Mouse (Mus musculus) limb, embryonic 15.5 days (tissue): ENCODE data around the gene Sptlc2. TPM values are rescaled to one million over a fixed set of nuclear protein-coding genes. Genes with fewer than 3 reads are reported as not detected.
A peak's percentile ranks its signal among the peaks of the same experiment; 100 is the strongest.
"Not testable (repeated sequence)": the region's sequence is repeated elsewhere in the genome, so short reads cannot be mapped to it uniquely, and the experiment has no call there.

Source experiments
- ATAC-seq: fragments of 200-750 bp; cut with Nextera tagmentation; 2 replicates; pipeline ENCODE4 v1.8.0; 2017; ENCODE audit warnings: low read depth, moderate TSS enrichment; ENCODE audit not compliant: insufficient number of reproducible peaks, low FRiP score, low TSS enrichment
- H3K27ac ChIP-seq: fragments of 300-500 bp; sonication (generic); 2 replicates; pipeline ENCODE4 v1.5.1; 2015; ENCODE audit warnings: moderate library complexity, mild to moderate bottlenecking, inconsistent platforms
- H3K27me3 ChIP-seq: fragments of 300-500 bp; sonication (generic); 2 replicates; pipeline ENCODE4 v1.6.1; 2015; ENCODE audit warnings: inconsistent platforms
- H3K36me3 ChIP-seq: fragments of 300-500 bp; sonication (generic); 2 replicates; pipeline ENCODE4 v1.6.1; 2015; ENCODE audit warnings: inconsistent platforms
- H3K4me1 ChIP-seq: fragments of 300-500 bp; sonication (generic); 2 replicates; pipeline ENCODE4 v1.6.1; 2015; ENCODE audit warnings: inconsistent platforms
- H3K4me2 ChIP-seq: fragments of 300-500 bp; sonication (generic); 2 replicates; pipeline ENCODE4 v1.6.1; 2015; ENCODE audit warnings: mild to moderate bottlenecking, inconsistent platforms
- H3K4me3 ChIP-seq: fragments of 300-500 bp; sonication (generic); 2 replicates; pipeline ENCODE4 v1.5.1; 2015; ENCODE audit warnings: mild to moderate bottlenecking, inconsistent platforms
- H3K9ac ChIP-seq: fragments of 300-500 bp; sonication (generic); 2 replicates; pipeline ENCODE4 v1.6.1; 2015; ENCODE audit warnings: inconsistent platforms
- H3K9me3 ChIP-seq: fragments of 300-500 bp; sonication (generic); 2 replicates; pipeline ENCODE4 v1.6.1; 2016; ENCODE audit warnings: inconsistent platforms
- WGBS: fragments of 180-500 bp; shearing (Covaris S2); methylation state at CpG from one replicate; pipeline ENCODE4 v1.1.7; 2015; 5-methylcytosine and 5-hydroxymethylcytosine counted together
- polyA plus RNA-seq: library from polyadenylated mRNA; unstranded; fragments of >200 nt; fragmentation: Nextera tagmentation; extraction: Ambion mirVana; gene quantifications from 2 replicates; pipeline ENCODE4 v1.2.1, GENCODE M21; 2015

Gene Sptlc2
- polyA plus RNA-seq, 1 experiment from 2014 or later = 83.7 TPM

- Histone ChIP-seq H3K9me3 (no peaks in the 10 kb centered on the region), H3K4me1 (no peaks in the 10 kb centered on the region), H3K36me3 (no peaks in the 10 kb centered on the region), H3K4me3 (no peak overlapping the region), H3K4me2 (no peak overlapping the region), H3K27ac (no peak overlapping the region), H3K9ac (no peak overlapping the region), H3K27me3 (no peaks in the 10 kb centered on the region)
- no peak for ATAC-seq
- 92% methylated on average over 5 of the region's 5 CpGs for WGBS
These were observed 99.1 kb downstream of the Sptlc2 start for GRCm38 (mm10) chr12:87289100-87289499.

- ATAC-seq = no peak
- H3K9me3 ChIP-seq = no peaks in the 10 kb centered on the region
- 79% methylated on average over 5 of the region's 5 CpGs for WGBS
These were observed 103.4 kb downstream of the Sptlc2 start for GRCm38 (mm10) chr12:87284726-87285125.

GRCm38 (mm10) chr12:87284268-87284667 is 103.9 kb downstream of the Sptlc2 start:
- Histone ChIP-seq H3K4me3 (no peak overlapping the region), H3K9me3 (no peaks in the 10 kb centered on the region), H3K4me2 (no peak overlapping the region), H3K9ac (no peak overlapping the region), H3K27me3 (no peaks in the 10 kb centered on the region), H3K4me1 (no peaks in the 10 kb centered on the region), H3K27ac (no peak overlapping the region), H3K36me3 (no peaks in the 10 kb centered on the region)
- WGBS = 68% methylated on average over 4 of the region's 4 CpGs
- ATAC-seq = no peak

More at GRCm38 (mm10) chr12:87284726-87285125, 103.4 kb downstream of the Sptlc2 start:
- H3K4me1 ChIP-seq = no peaks in the 10 kb centered on the region
- no peak overlapping the region for H3K4me2 ChIP-seq
- H3K4me3 ChIP-seq = no peak overlapping the region
- no peaks in the 10 kb centered on the region for H3K36me3 ChIP-seq
- H3K27me3 ChIP-seq = no peaks in the 10 kb centered on the region
- H3K9ac ChIP-seq = no peak overlapping the region
- H3K27ac ChIP-seq = no peak overlapping the region

- no peak overlapping the region for H3K9ac ChIP-seq
- H3K36me3 ChIP-seq = no peaks in the 10 kb centered on the region
- no peak overlapping the region for H3K27ac ChIP-seq
- no peak overlapping the region for H3K4me3 ChIP-seq
- no peaks in the 10 kb centered on the region for H3K4me1 ChIP-seq
- no peaks in the 10 kb centered on the region for H3K27me3 ChIP-seq
- WGBS = 72% methylated on average over 7 of the region's 7 CpGs
- ATAC-seq = no peak
- no peaks in the 10 kb centered on the region for H3K9me3 ChIP-seq
- H3K4me2 ChIP-seq = no peak overlapping the region
These were observed 104.4 kb downstream of the Sptlc2 start for GRCm38 (mm10) chr12:87283706-87284105.

- no peak overlapping the region for H3K27ac ChIP-seq
- WGBS = 91% methylated on average over 4 of the region's 4 CpGs
- no peak overlapping the region for H3K4me2 ChIP-seq
- no peaks in the 10 kb centered on the region for H3K27me3 ChIP-seq
- H3K9ac ChIP-seq = no peak overlapping the region
- no peak overlapping the region for H3K4me3 ChIP-seq
- no peaks in the 10 kb centered on the region for H3K9me3 ChIP-seq
- no peak for ATAC-seq
- H3K36me3 ChIP-seq = no peaks in the 10 kb centered on the region
- peaks cover 4% of the 10 kb centered on the region; the same call in 1 of the 2 replicates for H3K4me1 ChIP-seq
These were observed 105.4 kb downstream of the Sptlc2 start for GRCm38 (mm10) chr12:87282743-87283142.

GRCm38 (mm10) chr12:87281766-87282165 is 106.4 kb downstream of the Sptlc2 start:
- Histone ChIP-seq H3K27ac (no peak overlapping the region), H3K4me1 (peaks cover 4% of the 10 kb centered on the region; the same call in 1 of the 2 replicates), H3K4me2 (no peak overlapping the region), H3K9me3 (no peaks in the 10 kb centered on the region), H3K9ac (no peak overlapping the region), H3K27me3 (no peaks in the 10 kb centered on the region), H3K36me3 (peaks cover 2% of the 10 kb centered on the region), H3K4me3 (no peak overlapping the region)
- no peak for ATAC-seq
- WGBS = 76% methylated on average over 1 of the region's 1 CpGs

- Histone ChIP-seq H3K4me3 (no peak overlapping the region), H3K4me2 (no peak overlapping the region), H3K4me1 (peaks cover 4% of the 10 kb centered on the region; the same call in 1 of the 2 replicates), H3K9ac (no peak overlapping the region), H3K9me3 (no peaks in the 10 kb centered on the region), H3K36me3 (peaks cover 21% of the 10 kb centered on the region), H3K27me3 (no peaks in the 10 kb centered on the region), H3K27ac (no peak overlapping the region)
- ATAC-seq = no peak
- 52% methylated on average over 14 of the region's 14 CpGs for WGBS
These were observed 108.3 kb downstream of the Sptlc2 start for GRCm38 (mm10) chr12:87279879-87280278.

- Histone ChIP-seq H3K4me2 (no peak overlapping the region), H3K27me3 (no peaks in the 10 kb centered on the region), H3K4me3 (no peak overlapping the region), H3K9ac (no peak overlapping the region), H3K27ac (no peak overlapping the region), H3K36me3 (peaks cover 27% of the 10 kb centered on the region), H3K9me3 (no peaks in the 10 kb centered on the region), H3K4me1 (peaks cover 4% of the 10 kb centered on the region; the same call in 1 of the 2 replicates)
- ATAC-seq = 0 out of 2 replicates have a peak, but pooled peaks have one; percentile 1
- 62% methylated on average over 3 of the region's 3 CpGs for WGBS
These were observed 108.8 kb downstream of the Sptlc2 start for GRCm38 (mm10) chr12:87279350-87279749.

- Histone ChIP-seq H3K4me1 (peaks cover 4% of the 10 kb centered on the region; the same call in 1 of the 2 replicates), H3K4me3 (no peak overlapping the region), H3K9me3 (no peaks in the 10 kb centered on the region), H3K4me2 (no peak overlapping the region), H3K9ac (no peak overlapping the region), H3K27me3 (no peaks in the 10 kb centered on the region), H3K36me3 (peaks cover 36% of the 10 kb centered on the region), H3K27ac (no peak overlapping the region)
- ATAC-seq = no peak
- WGBS = 21% methylated on average over 6 of the region's 6 CpGs
These were observed 109.9 kb downstream of the Sptlc2 start for GRCm38 (mm10) chr12:87278118-87278730.

- H3K4me3 ChIP-seq, ATAC-seq, H3K27ac ChIP-seq, H3K9me3 ChIP-seq, H3K4me1 ChIP-seq, H3K27me3 ChIP-seq, H3K9ac ChIP-seq, H3K4me2 ChIP-seq: not testable (repeated sequence)
- WGBS = 88% methylated on average over 4 of the region's 4 CpGs
- peaks cover 46% of the 10 kb centered on the region for H3K36me3 ChIP-seq
These were observed 110.9 kb downstream of the Sptlc2 start for GRCm38 (mm10) chr12:87277251-87277650.

GRCm38 (mm10) chr12:87274853-87275831 is 113.0 kb downstream of the Sptlc2 start:
- Histone ChIP-seq H3K27ac (no peak overlapping the region), H3K4me3 (no peak overlapping the region), H3K4me2 (no peak overlapping the region), H3K36me3 (peaks cover 67% of the 10 kb centered on the region), H3K4me1 (peaks cover 4% of the 10 kb centered on the region; the same call in 1 of the 2 replicates), H3K27me3 (no peaks in the 10 kb centered on the region), H3K9ac (no peak overlapping the region), H3K9me3 (no peaks in the 10 kb centered on the region)
- WGBS = 87% methylated on average over 9 of the region's 9 CpGs
- no peak for ATAC-seq

GRCm38 (mm10) chr12:87267682-87268081 is 120.5 kb downstream of the Sptlc2 start:
- Histone ChIP-seq H3K4me1 (peaks cover 8% of the 10 kb centered on the region), H3K27me3 (no peaks in the 10 kb centered on the region), H3K4me3 (peak overlapping the region; percentile 69), H3K9me3 (no peaks in the 10 kb centered on the region), H3K36me3 (peaks cover 49% of the 10 kb centered on the region), H3K27ac (no peak overlapping the region), H3K4me2 (peak overlapping the region; percentile 83), H3K9ac (no peak overlapping the region; the same call in 1 of the 2 replicates)
- no peak for ATAC-seq
- WGBS = 20% methylated on average over 4 of the region's 4 CpGs
